Mouse (Mus musculus) 3T3-L1 (cell line): ENCODE measurements at regions not wholly inside any gene's neighbourhood (a gene's known extent, or its start where the extent isn't known, plus 50 kb on each side); places are given as distances from the start of the nearest gene placed in this dataset.
A peak's percentile ranks its signal among the peaks of the same experiment; 100 is the strongest.

ENCODE experiments used
- DNase-seq: peaks from one replicate; pipeline ENCODE4 v3.0.0-alpha.2; 2015; ENCODE audit warnings: low read depth, low spot score

GRCm38 (mm10) chr11:56716953-56717352 lies 294.2 kb upstream of the Gria1 start:
- DNase-seq, result no peak

DNA sequence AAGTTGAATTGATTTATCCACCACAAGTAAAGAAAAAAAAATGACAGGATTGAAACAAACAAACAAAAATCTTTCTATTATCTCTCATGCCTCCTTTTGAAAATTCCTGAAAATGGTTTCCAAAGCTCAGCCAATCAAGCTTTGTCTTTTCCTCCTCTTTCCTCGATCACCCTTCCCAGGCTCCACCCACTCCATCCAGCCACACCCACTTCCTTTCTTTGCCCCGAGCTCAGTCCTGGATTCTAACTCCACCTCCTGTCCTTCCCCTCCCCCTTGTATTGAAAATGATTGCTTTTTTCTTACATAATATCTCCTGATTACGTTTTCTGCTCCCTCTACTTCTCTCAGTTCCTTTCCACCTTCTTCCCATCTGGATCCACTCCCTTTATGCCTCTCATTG lies 286.0 kb upstream of the Gria1 start:
- DNase-seq, result peak; percentile 62

DNA sequence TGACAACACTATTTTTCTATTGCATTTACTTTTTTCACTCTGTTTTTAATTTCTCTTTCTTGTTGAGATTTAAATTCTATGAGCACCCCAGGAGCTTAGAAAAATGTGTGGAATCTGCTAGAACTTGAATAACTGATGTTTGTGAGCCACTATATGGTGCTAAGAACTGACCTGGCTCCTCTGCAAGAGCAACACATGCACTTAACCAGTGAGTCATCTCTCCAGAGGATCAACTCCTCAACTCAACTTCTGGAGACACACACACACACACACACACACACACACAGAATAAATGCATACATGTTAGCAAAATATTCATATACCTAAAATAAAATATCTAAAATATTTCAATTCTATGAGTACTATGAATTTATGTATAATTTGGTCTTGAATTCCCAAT lies 285.0 kb upstream of the Gria1 start:
- peak; percentile 82 for DNase-seq

DNA sequence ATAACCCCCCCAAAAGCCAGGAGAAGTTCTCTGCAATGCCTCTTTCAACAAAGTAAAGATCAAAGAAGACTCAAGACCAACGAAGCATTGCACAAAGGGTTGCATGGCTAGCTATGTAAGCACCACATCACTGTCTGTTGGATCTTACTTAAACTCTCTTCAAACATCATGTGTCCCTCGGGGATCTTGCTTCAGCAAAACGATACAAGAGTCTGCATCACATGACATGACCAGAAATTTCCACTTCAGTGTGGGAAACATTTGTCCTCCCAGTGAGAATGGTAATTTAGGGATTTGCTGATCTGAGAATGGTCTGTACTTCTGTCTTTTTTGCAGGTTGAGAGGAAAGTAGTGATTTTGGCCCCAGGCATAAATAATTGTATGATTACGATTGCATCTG lies 283.6 kb upstream of the Gria1 start:
- peak; percentile 28 for DNase-seq

- DNase-seq, result no peak
Measured at GRCm38 (mm10) chr11:56728204-56729002, 282.8 kb upstream of the Gria1 start.

DNA sequence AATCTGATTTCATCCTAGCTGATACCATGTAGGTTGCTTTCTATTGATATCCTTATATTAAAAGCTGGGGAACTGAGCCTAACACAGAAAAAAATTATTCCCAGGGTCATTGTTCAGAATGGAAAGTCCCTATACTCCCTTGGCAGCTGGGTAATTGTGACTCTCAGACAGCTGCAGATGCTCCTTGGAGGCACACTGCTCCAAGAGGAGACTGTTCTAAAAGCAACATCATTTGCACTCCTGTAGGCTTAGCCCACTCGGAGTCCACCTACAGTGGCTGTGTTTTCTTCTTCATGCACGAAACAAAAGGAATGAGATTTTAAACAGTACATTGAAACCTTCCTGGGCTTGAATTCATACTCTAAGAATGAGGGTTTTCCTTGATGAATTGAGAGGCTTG lies 269.3 kb upstream of the Gria1 start:
- no peak for DNase-seq

DNA sequence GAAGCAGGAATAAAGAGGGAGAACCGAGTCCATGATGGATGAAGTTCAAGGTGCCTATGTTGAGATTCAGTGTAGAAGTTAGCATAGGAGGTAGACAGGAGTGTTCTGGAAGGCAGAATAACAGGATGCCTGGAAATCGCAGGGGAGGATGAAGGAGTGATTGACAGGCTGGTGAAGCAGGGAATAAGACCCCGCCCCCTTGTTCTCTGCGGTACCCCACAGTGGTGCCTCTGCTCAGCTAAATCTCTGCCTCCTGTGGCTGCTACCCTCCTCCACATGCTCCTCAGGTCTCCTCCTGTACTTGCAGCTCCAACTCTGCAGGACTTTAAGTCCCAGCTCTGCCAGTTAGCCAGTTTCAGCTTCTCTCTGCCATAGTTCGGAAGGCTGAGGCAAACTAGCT lies 261.2 kb upstream of the Gria1 start:
- DNase-seq, result no peak

DNA sequence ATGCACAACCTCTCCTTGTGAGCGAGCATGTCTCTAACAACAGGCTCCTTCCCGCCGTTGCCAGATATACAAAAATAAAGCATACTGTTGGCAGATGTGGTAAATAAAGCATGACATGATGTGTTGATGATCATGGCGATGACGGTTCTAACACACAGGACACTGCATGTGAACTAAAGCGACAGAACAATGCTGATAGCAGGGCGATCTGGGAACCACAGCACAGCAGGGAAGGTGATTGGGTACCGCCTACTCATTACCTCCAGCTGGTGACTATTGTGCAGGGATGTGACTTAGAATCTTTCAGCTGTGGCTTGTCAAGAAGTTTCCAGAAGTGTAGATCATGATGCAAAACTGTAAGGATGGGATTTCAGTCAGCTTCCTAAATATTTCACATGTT lies 260.5 kb upstream of the Gria1 start:
- no peak for DNase-seq

- DNase-seq, result no peak
Measured at GRCm38 (mm10) chr11:56751918-56752317, 259.3 kb upstream of the Gria1 start.

- DNase-seq, result no peak
Measured at GRCm38 (mm10) chr11:56753699-56754098, 257.5 kb upstream of the Gria1 start.

DNA sequence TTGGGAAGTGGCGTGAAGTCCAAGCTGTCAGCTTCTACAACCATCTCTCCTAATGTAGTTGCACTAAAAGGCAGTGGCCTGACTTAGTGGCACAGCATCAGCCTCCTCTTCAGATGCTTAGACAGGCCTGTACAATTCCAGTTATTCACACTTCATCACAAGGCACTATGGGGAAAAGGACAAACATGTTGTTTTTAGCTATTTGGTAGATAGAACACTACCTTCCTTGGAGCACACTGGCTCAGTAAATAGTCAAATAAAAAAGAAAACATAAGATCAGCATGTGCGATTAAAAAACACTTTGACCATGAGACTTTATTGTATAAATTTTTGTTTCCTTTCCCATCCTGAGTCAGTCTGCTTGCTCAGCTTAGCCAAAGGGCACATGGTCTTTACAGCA lies 250.7 kb upstream of the Gria1 start:
- DNase-seq, result no peak

DNA sequence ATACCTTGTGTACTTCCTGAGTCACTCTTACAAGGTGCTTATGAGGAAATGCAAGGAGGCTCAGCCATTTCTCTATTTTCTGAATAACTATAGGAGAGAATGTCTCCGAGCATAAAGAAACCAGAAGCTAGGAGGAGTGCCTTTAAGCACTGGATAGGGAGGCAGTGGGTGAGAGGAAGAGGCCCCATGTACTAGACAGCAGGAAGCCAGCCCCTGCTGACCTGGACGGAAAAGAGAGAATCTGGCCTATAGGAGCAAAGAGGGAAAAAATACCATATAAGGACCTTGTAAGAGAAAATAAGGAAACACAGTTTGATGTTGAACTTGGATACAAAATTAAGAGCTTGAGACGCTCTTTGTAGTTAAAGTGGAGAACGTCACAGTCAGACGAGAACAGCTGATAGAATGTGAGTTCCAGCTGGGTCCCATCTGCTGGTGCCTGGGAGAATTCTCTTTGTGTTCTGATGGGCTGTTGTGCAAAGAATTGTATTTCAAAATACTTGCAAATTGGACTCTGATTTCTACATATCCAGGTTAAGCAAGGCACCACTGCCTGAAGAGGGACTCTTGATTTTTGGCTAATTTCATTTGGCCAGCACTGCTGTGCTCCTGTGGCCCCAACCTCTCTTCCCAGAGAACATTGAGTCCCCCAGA lies 248.6 kb upstream of the Gria1 start:
- no peak for DNase-seq

DNA sequence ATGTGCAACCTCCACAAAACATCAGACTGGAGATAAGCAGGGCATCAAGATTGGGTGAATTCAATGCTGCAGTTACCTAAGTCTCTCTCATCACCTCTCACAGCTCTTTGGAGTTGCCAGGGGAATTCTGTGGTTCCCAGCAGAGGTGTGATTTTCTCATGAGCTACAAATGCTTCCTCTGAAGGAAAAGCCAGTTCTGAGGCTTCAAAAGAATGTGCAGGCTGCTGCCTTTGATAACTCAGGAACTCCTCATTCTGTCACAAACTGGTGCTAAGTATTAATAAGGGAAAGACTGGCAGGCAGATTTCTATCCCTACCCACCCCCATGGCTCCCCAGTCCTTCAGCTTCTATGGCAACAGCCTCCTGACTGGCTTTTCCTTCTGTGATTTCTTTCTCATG lies 243.8 kb upstream of the Gria1 start:
- DNase-seq, result no peak

- no peak for DNase-seq
Measured at GRCm38 (mm10) chr11:56786351-56786750, 224.8 kb upstream of the Gria1 start.

- no peak for DNase-seq
Measured at GRCm38 (mm10) chr11:56792691-56793090, 218.5 kb upstream of the Gria1 start.

GRCm38 (mm10) chr11:56807314-56807713 lies 203.9 kb upstream of the Gria1 start:
- peak; percentile 78 for DNase-seq

- no peak for DNase-seq
Measured at GRCm38 (mm10) chr11:56810141-56810540, 201.0 kb upstream of the Gria1 start.

GRCm38 (mm10) chr11:56812121-56812520 lies 199.1 kb upstream of the Gria1 start:
- peak; percentile 59 for DNase-seq

DNA sequence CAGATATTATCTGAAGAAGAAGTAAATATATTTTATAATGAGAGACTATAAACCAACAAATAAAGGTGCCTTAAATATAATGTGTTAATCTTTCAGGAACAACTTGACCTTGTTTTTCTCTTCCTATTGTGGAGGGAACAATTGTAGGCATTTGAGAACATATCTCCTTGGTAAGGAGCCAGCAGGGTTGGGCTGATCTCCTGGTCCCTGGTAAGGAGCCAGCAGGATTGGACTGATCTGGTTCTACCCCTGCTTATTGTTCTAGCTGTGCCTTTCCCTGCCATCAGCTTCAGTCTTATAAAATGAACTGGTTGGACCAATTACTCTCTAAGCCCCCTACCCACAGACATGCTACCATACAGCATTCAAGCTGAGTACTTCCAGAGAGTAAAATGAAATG lies 187.7 kb upstream of the Gria1 start:
- no peak for DNase-seq

- DNase-seq, result no peak
Measured at GRCm38 (mm10) chr11:56827499-56827898, 183.7 kb upstream of the Gria1 start.

DNA sequence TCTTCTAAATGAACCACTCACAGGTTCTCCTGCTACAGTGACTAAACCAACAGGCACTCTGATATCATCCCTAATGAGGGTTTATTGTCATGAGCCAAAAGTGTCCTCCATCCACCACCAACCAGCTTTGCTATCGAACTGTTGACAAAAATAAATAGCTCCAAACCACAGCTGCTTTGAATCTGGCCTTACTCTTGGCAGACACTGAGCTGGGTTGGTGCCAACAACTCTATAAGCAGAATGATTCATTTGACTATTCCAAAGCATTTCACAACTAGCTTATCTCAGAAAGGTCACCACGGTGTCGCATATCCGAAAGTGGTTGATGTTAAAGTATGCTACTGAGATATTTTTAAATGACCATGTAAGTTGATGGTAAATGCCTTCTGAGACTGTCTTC lies 148.5 kb upstream of the Gria1 start:
- peak; percentile 98 for DNase-seq

DNA sequence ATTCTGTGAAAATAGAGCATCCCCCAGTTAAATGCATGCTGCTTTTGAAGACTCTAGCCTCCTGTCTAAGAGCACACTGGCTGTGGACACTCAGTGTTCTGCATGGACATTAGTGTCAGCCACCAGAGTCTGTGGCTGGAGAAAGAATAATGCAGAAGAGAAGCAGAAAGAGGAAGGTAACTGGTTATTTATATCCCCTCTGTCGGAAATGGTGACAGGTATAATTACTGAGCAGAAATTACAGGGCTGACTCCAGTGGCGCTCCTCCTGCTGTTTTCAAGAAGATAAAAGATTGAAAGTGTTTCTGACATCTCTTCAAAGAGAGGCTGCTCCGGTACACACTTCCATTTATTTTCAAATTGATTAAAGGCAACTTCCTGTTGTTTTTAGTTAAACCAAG lies 139.5 kb upstream of the Gria1 start:
- DNase-seq, result no peak

GRCm38 (mm10) chr11:56898548-56898951 lies 112.6 kb upstream of the Gria1 start:
- no peak for DNase-seq
